In genomic region chr11:106269060-106269431, GRCm38 (mm10) we compare ENCODE assay signal across 8 mouse cellular contexts. TPM values are rescaled to one million over a fixed set of nuclear protein-coding genes. Genes with fewer than 3 reads are reported as not detected.
DNase-seq lines count a peak whose midpoint lies in the region; ATAC-seq lines count a peak whose summit lies in the region.

No protein-coding gene starts in this region.

- H3K9me3 ChIP-seq in forebrain, embryonic 15.5 days, result no peaks in the 10 kb centered on the region
- H3K9me3 ChIP-seq in kidney, embryonic 16.5 days (ENCODE audit: low read length), result no peaks in the 10 kb centered on the region
- no peaks in the 10 kb centered on the region for H3K9me3 ChIP-seq in midbrain, embryonic 11.5 days (ENCODE audit: control insufficient read depth, low read length)

- peak overlapping the region; percentile 76 for H3K27ac ChIP-seq in forebrain, embryonic 15.5 days (replicated peaks)
- peak overlapping the region; percentile 85 for H3K27ac ChIP-seq in kidney, embryonic 16.5 days (ENCODE audit: low read length)
- H3K27ac ChIP-seq in midbrain, embryonic 11.5 days (ENCODE audit: low read depth, low read length), result peak overlapping the region; percentile 59

- H3K9ac ChIP-seq in forebrain, embryonic 15.5 days (replicated peaks), result peak overlapping the region; percentile 3; the same call in 1 of the 2 replicates
- peak overlapping the region; percentile 40 for H3K9ac ChIP-seq in kidney, embryonic 16.5 days (replicated peaks; ENCODE audit: low read length)
- no peak overlapping the region for H3K9ac ChIP-seq in midbrain, embryonic 11.5 days (ENCODE audit: low read length)

- no peak overlapping the region for H3K4me3 ChIP-seq in forebrain, embryonic 15.5 days
- peak overlapping the region; percentile 7 for H3K4me3 ChIP-seq in kidney, embryonic 16.5 days (ENCODE audit: low read length)
- H3K4me3 ChIP-seq in midbrain, embryonic 11.5 days (ENCODE audit: low read depth, low read length), result no peak overlapping the region

- ATAC-seq in cerebellum, adult (ENCODE audit: insufficient number of reproducible peaks, low FRiP score, low TSS enrichment), result no peak
- ATAC-seq in forebrain, embryonic 15.5 days (replicated peaks), result no peak
- no peak for ATAC-seq in kidney, embryonic 16.5 days (ENCODE audit: low FRiP score, low TSS enrichment)
- no peak for ATAC-seq in midbrain, embryonic 11.5 days (ENCODE audit: low FRiP score)

- H3K4me1 ChIP-seq in forebrain, embryonic 15.5 days, result peaks cover 45% of the 10 kb centered on the region
- H3K4me1 ChIP-seq in kidney, embryonic 16.5 days (ENCODE audit: insufficient read depth, low read length), result peaks cover 46% of the 10 kb centered on the region
- peaks cover 15% of the 10 kb centered on the region for H3K4me1 ChIP-seq in midbrain, embryonic 11.5 days (ENCODE audit: control insufficient read depth, insufficient read depth, low read length)

- peak; percentile 61 for DNase-seq in cerebellum, adult 11 months
- peak; percentile 38 for DNase-seq in adipocyte (ENCODE audit: low spot score)
- no peak for DNase-seq in midbrain, embryonic 11.5 days (ENCODE audit: low spot score, missing footprints)
- peak; percentile 17 for DNase-seq in yolk sac, embryonic 10.5 days (ENCODE audit: low spot score)
- no peak for DNase-seq in right cerebral cortex, postnatal 36 days (ENCODE audit: low spot score in 2 of 2)

- no peaks in the 10 kb centered on the region for H3K27me3 ChIP-seq in forebrain, embryonic 15.5 days
- no peaks in the 10 kb centered on the region for H3K27me3 ChIP-seq in kidney, embryonic 16.5 days (ENCODE audit: insufficient read depth, low read length)
- no peaks in the 10 kb centered on the region for H3K27me3 ChIP-seq in midbrain, embryonic 11.5 days (ENCODE audit: control insufficient read depth, insufficient read depth, low read length)

- H3K36me3 ChIP-seq in forebrain, embryonic 15.5 days, result peaks cover 31% of the 10 kb centered on the region
- H3K36me3 ChIP-seq in kidney, embryonic 16.5 days (ENCODE audit: insufficient read depth, low read length), result peaks cover 35% of the 10 kb centered on the region
- peaks cover 24% of the 10 kb centered on the region for H3K36me3 ChIP-seq in midbrain, embryonic 11.5 days (ENCODE audit: control insufficient read depth, insufficient read depth, low read length)

- WGBS in forebrain, embryonic 15.5 days, result 61% methylated on average over 3 of the region's 3 CpGs
- WGBS in kidney, embryonic 16.5 days, result 12% methylated on average over 3 of the region's 3 CpGs
- WGBS in midbrain, embryonic 11.5 days, result 82% methylated on average over 3 of the region's 3 CpGs

- no peak overlapping the region for H3K4me2 ChIP-seq in forebrain, embryonic 15.5 days (replicated peaks)
- H3K4me2 ChIP-seq in kidney, embryonic 16.5 days (replicated peaks; ENCODE audit: low read depth, low read length), result peak overlapping the region; percentile 36
- H3K4me2 ChIP-seq in midbrain, embryonic 11.5 days, result no peak overlapping the region

RNA-seq across cellular contexts. Expression of gene Smarcd2, which starts 3.7 kb away (rescaled TPM):
- polyA plus RNA-seq in forebrain, embryonic 15.5 days (2015; fragmentation: Nextera tagmentation; extraction: Ambion mirVana), result 12.7 and 13.2 TPM in 2 replicates
- polyA plus RNA-seq in kidney, embryonic 16.5 days (2015; fragmentation: Nextera tagmentation; extraction: Ambion mirVana), result 55.0 and 59.0 TPM in 2 replicates
- 23.0 and 26.5 TPM in 2 replicates for polyA plus RNA-seq in midbrain, embryonic 11.5 days (2014; fragmentation: Nextera tagmentation; extraction: Ambion mirVana)

RNA-seq across cellular contexts. Expression of gene Tcam1, which starts 7.4 kb away (rescaled TPM):
- polyA plus RNA-seq in forebrain, embryonic 15.5 days (2015; fragmentation: Nextera tagmentation; extraction: Ambion mirVana), result 0.08 and 0.10 TPM in 2 replicates
- 0.81 and 1.0 TPM in 2 replicates for polyA plus RNA-seq in kidney, embryonic 16.5 days (2015; fragmentation: Nextera tagmentation; extraction: Ambion mirVana)
- 0.04 TPM in 2 replicates for polyA plus RNA-seq in midbrain, embryonic 11.5 days (2014; fragmentation: Nextera tagmentation; extraction: Ambion mirVana)

RNA-seq across cellular contexts. Expression of gene Psmc5, which starts 13.1 kb away (rescaled TPM):
- polyA plus RNA-seq in forebrain, embryonic 15.5 days (2015; fragmentation: Nextera tagmentation; extraction: Ambion mirVana), result 274 and 283 TPM in 2 replicates
- 312 and 314 TPM in 2 replicates for polyA plus RNA-seq in kidney, embryonic 16.5 days (2015; fragmentation: Nextera tagmentation; extraction: Ambion mirVana)
- 396 and 404 TPM in 2 replicates for polyA plus RNA-seq in midbrain, embryonic 11.5 days (2014; fragmentation: Nextera tagmentation; extraction: Ambion mirVana)

RNA-seq across cellular contexts. Expression of gene Ftsj3, which starts 13.2 kb away (rescaled TPM):
- polyA plus RNA-seq in forebrain, embryonic 15.5 days (2015; fragmentation: Nextera tagmentation; extraction: Ambion mirVana), result 39.2 and 39.7 TPM in 2 replicates
- 60.5 and 60.7 TPM in 2 replicates for polyA plus RNA-seq in kidney, embryonic 16.5 days (2015; fragmentation: Nextera tagmentation; extraction: Ambion mirVana)
- 67.3 and 71.4 TPM in 2 replicates for polyA plus RNA-seq in midbrain, embryonic 11.5 days (2014; fragmentation: Nextera tagmentation; extraction: Ambion mirVana)

RNA-seq across cellular contexts. Expression of gene Gh, which starts 32.6 kb away (rescaled TPM):
- not detected in 2 replicates for polyA plus RNA-seq in forebrain, embryonic 15.5 days (2015; fragmentation: Nextera tagmentation; extraction: Ambion mirVana)
- not detected in 2 replicates for polyA plus RNA-seq in kidney, embryonic 16.5 days (2015; fragmentation: Nextera tagmentation; extraction: Ambion mirVana)
- polyA plus RNA-seq in midbrain, embryonic 11.5 days (2014; fragmentation: Nextera tagmentation; extraction: Ambion mirVana), result not detected in 2 replicates

Comparison
In these comparisons a context has a peak if more than half of its experiments do, and no peak if none do; other contexts are left out.
1. DNase-seq: peak in cerebellum, adult 11 months (single experiment), adipocyte (single experiment) and yolk sac, embryonic 10.5 days (single experiment); none in midbrain, embryonic 11.5 days (single experiment) and right cerebral cortex, postnatal 36 days (0 of 2).
2. Peak in every context shown above with its lines, with median percentiles within 50 percentile points of each other: H3K27ac ChIP-seq.